Mouse (Mus musculus): Measurements from ENCODE around the gene Nav2.

Gene Nav2

GRCm38 (mm10) chr7:49341919-49342529 is 433.5 kb downstream of the Nav2 start:
- peak; percentile 26 for DNase-seq

GRCm38 (mm10) chr7:49342556-49343080 is 434.1 kb downstream of the Nav2 start:
- DNase-seq, result no peak

DNA sequence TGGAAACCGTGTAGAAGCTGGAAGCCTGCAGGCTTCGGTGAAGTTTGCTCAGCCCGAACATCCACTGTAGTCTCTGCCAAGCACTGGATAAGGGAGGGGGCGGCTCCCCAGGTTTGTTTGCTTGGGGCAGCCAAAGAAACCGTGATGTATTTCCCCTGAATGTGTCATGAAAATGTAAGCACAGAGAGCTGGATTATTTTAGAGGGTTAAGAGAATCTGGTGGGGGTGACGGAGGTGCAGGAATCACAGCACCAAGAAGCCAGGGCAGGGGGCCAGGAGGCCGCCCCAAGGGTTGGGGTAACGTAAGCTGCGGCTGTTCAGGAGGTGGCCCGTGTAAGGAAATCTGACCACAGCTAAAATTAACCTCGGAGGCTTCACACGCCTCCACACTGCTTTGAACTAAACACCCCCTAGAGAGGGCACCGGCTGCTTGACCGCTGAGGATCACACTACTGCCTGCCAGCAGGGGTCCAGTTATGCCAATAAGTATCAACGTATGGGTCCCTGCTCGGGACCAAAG is 434.6 kb downstream of the Nav2 start:
- DNase-seq, result no peak

- no peak for DNase-seq
These were observed 435.4 kb downstream of the Nav2 start for GRCm38 (mm10) chr7:49343752-49344484.

DNA sequence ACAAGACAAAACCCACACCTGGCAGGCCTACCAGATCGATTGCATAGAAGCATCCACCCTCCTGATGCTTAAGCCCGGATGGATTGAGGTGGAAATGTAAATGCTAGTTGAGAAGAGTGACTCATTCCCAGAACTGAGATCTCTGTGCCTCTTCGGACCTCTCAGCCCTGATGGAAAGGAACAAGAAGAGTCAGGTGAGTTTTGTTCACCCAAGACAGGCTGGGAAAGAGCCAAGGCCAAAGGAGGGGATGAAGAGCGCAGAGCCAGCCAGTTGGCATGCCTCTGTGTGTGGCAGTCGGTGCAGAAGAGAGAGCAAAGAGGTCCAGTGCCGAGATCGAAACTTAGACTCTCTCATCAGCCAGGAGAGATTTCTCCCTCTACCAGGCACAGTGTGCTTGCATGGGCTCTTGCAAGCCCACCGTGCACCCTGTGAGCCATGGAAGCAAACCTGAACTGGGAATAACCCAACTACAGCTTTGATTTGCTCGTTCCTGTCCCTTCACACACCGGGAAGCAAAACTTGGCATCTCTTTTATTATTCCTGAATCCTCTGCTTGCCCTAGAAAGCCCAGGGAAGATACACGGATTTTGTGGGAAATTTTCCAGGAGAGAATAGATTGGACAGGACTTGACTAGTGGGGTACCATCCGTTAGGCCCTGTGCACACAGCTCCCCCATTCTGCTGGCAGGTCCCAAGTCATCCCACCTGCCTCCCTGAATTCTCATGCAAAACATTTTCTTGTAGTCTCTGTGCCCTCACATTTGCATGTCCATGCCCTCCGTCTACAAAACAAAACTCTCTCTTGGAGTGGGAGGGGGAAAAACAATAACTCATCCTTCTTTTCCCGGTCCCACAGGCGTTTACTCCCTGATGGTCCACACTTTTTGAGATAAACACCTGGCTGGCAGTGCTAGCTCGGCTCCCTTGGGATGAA is 439.1 kb downstream of the Nav2 start:
- no peak for DNase-seq

GRCm38 (mm10) chr7:49348636-49349035 is 440.1 kb downstream of the Nav2 start:
- no peak for DNase-seq

DNA sequence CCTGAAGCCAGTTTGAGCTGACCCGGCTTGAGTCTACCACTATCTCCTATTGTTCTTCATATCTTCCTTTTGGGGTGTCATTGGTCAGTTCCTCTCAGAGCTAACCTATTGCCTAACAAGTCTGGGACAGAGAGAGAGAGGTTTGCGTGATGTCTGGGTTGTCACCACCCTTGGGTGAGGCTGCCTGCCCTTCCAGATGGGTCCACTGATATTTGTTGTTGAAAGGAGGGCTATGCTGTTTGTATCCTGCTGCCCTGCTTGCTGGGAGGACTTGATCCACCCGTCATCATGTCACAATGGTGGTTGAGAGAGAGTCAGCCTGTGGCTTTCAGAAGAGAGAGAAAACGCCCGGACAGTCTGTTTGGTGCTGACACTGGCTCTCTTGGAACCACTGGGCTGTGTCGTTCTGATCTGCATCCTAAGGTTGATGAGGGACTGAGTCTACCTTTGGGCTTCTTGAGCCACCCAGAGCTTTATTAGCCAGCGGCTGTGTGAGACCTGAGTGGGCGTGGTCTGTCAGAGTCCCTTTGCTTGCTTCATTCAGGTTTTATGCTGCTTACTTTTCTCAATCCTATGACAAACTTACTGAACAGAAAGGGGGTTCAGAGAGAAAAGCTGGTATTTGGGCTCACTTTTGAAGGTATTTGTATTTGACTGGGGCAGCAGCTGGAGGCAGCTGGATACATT is 441.9 kb downstream of the Nav2 start:
- DNase-seq, result no peak

GRCm38 (mm10) chr7:49351596-49352258 is 443.2 kb downstream of the Nav2 start:
- no peak for DNase-seq

GRCm38 (mm10) chr7:49357441-49358165 is 449.1 kb downstream of the Nav2 start:
- no peak for DNase-seq

DNA sequence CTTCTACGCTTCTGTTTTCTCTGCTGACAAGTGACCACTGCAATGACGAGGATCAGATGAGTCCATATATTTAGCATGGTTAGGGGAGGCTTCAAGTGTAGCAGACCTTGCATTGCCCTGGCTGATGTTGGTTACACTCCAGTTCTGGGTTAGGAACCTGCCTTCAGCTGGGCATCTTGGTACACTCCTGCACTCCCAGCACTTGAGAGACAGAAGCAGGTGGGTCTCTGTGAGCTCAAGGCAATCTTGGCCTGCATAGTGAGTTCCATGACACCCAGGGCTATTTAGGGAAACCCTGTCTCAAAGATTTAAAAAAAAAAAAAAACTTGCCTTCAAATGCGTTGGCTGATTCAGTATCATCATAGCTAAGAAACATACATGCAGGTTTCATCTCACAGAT is 450.6 kb downstream of the Nav2 start:
- no peak for DNase-seq

- DNase-seq, result no peak
These were observed 452.1 kb downstream of the Nav2 start for GRCm38 (mm10) chr7:49360597-49360996.

DNA sequence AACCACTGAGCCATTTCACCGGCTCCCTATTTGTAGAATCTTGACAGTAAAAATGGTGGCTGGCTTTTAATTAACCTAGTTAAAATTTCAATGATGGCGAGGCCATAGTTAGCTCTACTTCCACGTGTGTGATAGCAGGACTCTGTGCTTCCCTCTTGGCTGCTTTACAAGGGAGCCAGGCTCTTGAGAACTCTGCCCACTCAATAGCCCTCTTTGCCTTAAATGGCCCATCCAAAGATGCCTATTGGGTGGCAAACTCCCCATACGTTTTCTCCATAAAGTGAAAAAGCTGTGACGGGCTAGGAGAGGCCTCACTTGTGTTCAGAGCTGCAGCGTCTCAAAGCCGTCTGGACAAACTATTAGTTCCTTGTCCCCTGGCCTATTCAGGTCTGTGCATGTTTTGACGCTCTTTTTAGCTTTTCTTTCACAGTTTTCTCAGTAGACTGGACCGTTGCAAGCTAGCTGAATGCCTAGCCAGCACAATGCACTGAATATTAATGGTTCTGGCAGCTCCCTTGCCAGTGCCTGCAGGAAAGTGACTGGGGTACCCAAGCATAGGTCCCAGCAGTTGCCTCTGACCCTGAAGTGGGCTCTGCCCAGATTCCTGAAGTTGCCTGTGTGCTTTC is 453.1 kb downstream of the Nav2 start:
- no peak for DNase-seq

GRCm38 (mm10) chr7:49364486-49365162 is 456.1 kb downstream of the Nav2 start:
- no peak for DNase-seq

DNA sequence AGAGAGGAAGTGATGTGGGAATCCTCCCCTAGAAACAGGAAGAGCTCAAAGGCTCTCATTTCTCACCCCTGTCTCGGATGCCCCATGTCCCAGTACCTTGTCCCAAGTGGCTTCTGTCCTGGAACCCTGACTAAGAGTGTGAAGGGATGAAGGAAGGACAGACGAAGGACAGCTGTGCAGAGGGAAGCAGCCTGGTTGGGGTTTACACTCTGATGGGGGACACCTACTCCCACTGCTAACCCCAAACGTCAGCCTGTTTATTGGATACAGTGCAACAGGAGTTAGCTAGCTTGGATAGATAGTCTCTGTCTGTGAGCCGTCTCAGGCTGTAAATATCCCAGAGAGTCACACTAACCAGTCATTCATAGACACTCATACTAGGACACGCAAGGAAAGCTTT is 460.1 kb downstream of the Nav2 start:
- no peak for DNase-seq

DNA sequence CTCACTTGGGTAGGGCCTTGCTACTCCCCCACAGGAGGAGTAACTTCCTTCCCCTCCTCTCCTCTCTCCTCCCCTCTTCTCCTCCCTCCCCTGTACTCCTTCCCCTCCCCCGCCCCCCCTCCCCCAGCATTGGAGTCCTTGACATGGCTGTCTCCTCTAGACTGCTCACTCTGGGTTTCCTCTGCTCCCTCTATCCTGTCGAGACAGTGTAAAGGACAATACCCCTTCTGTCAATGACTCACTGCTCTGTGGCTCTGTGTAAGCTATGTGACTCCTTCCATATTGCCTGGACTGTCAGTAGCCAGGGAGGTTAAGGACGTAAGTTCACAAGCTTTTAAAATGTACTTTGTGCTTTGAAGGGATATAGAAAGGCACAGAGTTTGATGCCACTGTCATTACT is 460.5 kb downstream of the Nav2 start:
- DNase-seq, result no peak

- DNase-seq, result no peak
These were observed 461.4 kb downstream of the Nav2 start for GRCm38 (mm10) chr7:49369809-49370473.

DNA sequence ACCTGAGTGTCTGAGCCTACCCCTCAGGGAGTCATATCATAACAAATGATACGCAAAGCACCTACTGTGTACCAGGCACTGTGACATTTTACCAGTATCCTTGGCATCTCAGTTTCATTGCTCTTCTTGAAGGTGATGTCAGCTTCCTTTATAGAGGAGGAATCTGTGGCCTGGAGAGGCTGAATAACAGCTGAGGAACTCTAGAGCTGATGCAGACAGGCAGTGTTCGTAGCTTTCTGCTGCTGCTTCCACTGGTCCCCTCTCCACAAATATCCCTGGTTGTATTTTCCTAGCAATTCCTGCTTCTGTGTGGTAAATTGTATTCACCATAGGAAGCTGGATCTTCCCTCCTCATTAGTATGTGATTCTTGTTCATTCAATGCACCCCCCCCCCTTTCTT is 462.8 kb downstream of the Nav2 start:
- no peak for DNase-seq

GRCm38 (mm10) chr7:49371972-49372371 is 463.5 kb downstream of the Nav2 start:
- no peak for DNase-seq

GRCm38 (mm10) chr7:49373173-49373572 is 464.7 kb downstream of the Nav2 start:
- DNase-seq, result no peak

GRCm38 (mm10) chr7:49373661-49374060 is 465.1 kb downstream of the Nav2 start:
- no peak for DNase-seq

All from kidney, adult 9 months (tissue).